Mouse (Mus musculus) CH12.LX (cell line): ENCODE data around the gene Elob.

Source experiments
- CTCF ChIP-seq, 2 experiments: IDR thresholded peaks in 1 of 2; conservative IDR thresholded peaks in 1 of 2; 2 replicates each; pipeline ENCODE4 v1.5.1; 2011 to 2012; ENCODE audit warnings: low read depth in 2 of 2, low read length in 2 of 2, improper control_type of control experiment in 1 of 2, inconsistent platforms in 1 of 2, mild to moderate bottlenecking in 1 of 2, moderate library complexity in 1 of 2
- POLR2A ChIP-seq: IDR thresholded peaks from 2 replicates; pipeline ENCODE4 v1.6.1; 2011; ENCODE audit warnings: low read depth, mild to moderate bottlenecking, improper control_type of control experiment, low read length

DNA sequence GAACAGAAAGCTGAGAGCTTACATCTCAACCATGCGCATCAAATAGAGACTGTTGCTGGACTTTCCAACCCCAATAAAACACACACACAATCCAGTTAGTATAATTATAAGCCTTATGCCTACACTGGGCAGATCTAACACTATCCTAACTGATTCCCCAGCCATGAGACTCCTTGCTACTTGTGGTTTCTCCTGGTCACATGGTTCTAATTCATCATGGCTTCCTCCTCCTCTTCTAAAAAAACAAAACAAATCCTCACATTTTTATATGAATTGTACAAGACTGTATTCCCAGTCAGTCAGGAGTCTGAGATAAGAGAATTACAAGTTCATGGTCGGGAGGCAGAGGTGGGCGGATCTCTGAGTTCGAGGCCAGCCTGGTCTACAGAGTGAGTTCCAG lies 40.0 kb downstream of the Elob start:
- TF ChIP-seq CTCF (conservative IDR thresholded peaks at IDR 0.05 in 1 of 2, IDR thresholded peaks at IDR 0.05 in 1 of 2; ENCODE audit: low read depth in 2 of 2, low read length in 2 of 2), result no peak
- no peak for TF ChIP-seq POLR2A
